Mouse (Mus musculus) regulatory T cell (primary cell): Measurements from ENCODE around the gene Sh3d21.
"Not testable (repeated sequence)": the region's sequence is repeated elsewhere in the genome, so short reads cannot be mapped to it uniquely, and the experiment has no call there.

Experiments
- in situ Hi-C: fragments of 300-600 bp; cut with MboI, MseI; formaldehyde crosslinking; loops from one replicate; pipeline ENCODE4 v1.15.1; 2025; ENCODE audit warnings: high pct_unique_total_duplicates

Sh3d21 gene

DNA sequence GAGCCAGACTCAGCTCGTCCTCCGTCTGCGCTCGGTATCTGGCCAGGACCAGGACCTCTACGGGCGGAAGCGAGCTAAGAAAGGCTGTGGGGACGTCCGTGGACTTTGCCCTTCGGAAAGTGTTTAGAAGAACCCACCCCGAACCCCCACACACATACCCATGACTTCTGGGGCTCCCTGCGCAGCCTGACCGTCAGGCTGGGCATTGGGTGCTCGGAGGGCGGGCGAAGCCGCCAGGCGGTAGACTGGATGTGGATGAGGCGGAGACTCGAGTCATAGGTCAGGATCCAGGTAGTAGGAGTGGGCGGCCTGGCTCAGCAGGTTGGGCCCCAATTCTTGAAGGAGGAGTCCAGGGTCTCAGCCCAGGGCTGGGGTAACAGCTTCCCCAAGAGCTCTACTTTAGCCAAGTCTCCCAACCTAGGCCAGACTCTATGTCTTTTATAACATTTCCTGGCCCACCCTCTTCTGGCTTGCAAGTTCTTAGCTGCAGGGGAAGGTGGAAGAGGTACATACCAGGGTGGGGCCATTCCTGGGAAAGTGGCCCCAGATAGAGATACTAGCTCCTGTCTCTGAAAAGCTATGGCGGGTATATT, at the start of gene Sh3d21:
Gene Sh3d21 (minus strand): TSS at position 425 of the 593 bp plus-strand sequence.
- in situ Hi-C loops: no loop called here

DNA sequence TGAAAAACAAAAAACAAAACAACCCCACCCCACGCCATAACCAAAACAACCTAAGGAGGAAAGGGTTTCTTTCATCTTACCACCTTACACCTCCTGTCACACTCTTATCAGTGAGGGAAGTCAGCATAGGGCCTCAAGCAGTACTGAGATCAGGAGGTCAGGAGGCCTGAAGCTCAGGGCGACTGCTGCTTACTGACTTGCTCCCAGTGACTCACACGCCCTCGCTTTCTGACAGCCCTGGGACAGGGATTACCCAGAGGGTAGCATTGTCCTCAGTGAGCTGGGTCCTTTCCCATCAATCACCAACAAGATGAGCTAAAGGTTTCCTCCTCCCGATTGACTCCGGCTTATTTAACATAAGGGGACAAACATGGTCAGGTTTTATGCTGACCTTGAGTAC, 43.8 kb upstream of the Sh3d21 start:
- in situ Hi-C loops: no loop called here

DNA sequence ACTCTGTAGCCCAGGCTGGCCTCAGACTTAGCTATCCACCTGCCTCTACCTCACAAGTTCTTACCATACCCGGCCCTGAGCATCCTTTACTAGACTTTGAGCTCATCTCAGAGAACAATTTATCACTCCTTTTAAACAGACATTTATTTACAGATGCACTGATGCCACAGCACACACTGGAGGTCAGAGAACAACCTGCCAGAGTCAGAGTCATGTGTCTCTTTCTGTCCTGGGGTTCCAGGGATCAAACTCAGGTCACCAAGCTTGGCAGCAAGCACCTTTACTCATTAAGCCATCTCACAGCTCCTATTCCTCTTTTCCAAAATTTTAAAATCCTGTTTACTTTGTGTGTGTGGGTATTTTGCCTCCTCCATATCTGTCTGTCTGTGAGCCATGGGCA, 42.1 kb upstream of the Sh3d21 start:
- in situ Hi-C loops: no loop called here

DNA sequence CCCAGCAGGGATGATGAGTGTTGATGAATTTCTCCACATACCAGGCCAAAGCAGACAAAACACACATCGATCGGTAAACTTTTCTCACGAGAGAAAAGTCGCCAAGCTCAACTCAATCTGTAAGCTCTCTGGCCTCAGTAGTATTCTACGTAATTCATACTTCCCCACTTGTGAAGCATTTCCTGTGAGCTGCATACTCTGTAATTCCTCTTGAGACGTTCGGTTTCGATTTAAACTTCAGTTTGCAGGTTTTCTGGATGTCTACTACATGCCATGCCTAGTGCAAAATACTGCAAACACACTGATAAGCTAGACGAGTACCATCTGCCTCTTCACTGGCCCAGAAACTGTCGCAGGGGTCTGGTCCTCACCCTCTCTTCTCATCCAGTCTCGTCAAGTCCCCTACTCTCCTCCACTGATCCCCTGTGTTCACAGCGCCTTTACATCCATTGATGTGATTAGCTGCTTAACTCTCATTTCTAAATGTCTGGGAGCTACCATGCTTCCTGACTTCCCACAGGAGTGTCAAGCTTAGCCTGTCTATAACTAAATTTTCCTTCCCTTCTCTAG, 41.5 kb upstream of the Sh3d21 start:
- in situ Hi-C loops: loop anchor here (5.0 kb wide), 1 partner anchor 48 kb away; no protein-coding TSS in a partner anchor

DNA sequence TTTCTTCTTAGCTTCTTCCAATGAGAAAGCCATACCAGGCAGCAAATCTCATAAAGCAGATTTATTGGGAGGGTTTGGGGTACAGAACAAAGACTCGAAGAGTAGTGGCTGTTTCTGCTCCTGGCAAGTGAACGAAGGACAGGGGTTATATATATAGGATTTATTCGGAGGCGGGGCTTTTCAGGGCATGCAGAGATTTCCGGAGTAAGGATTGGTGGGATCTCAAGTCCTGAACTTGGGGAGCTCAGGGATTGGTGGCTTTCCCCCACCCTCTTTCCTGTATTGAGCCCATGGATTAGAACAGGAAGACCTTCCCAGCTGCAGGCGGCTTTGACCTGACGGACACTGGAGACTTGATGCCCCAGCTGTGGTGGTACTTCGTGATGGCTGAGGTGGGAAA, 40.7 kb upstream of the Sh3d21 start:
- in situ Hi-C loops: loop anchor here (5.0 kb wide), 1 partner anchor 48 kb away; no protein-coding TSS in a partner anchor

DNA sequence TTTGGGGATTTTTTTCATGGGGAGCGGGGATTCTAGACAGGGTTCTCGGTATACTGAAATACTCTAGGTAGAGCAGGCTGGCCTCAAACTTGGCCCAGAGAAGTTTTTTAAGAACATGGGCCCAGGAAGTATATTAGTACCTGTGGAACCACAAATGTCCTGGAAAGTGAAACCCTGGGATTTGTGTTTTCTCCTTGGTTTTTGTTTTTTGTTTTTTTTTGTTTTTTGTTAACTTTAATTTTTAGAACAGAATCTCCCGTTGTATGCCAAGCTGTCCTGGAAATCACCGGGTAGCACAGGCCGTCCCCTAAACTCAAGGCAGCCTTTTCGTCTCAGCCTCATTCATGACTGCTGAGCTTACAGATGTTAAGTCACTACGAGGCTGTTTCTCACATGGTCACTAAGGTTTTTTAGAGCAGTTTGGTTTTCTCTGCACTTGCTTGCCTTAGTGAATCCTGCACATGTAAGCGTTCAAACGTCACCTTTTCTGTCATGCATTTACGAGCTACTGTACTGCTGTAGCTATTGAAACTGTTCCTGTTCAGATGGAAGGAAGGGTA, 40.1 kb upstream of the Sh3d21 start:
- in situ Hi-C loops: loop anchor here (5.0 kb wide), 1 partner anchor 49 kb away; no protein-coding TSS in a partner anchor

DNA sequence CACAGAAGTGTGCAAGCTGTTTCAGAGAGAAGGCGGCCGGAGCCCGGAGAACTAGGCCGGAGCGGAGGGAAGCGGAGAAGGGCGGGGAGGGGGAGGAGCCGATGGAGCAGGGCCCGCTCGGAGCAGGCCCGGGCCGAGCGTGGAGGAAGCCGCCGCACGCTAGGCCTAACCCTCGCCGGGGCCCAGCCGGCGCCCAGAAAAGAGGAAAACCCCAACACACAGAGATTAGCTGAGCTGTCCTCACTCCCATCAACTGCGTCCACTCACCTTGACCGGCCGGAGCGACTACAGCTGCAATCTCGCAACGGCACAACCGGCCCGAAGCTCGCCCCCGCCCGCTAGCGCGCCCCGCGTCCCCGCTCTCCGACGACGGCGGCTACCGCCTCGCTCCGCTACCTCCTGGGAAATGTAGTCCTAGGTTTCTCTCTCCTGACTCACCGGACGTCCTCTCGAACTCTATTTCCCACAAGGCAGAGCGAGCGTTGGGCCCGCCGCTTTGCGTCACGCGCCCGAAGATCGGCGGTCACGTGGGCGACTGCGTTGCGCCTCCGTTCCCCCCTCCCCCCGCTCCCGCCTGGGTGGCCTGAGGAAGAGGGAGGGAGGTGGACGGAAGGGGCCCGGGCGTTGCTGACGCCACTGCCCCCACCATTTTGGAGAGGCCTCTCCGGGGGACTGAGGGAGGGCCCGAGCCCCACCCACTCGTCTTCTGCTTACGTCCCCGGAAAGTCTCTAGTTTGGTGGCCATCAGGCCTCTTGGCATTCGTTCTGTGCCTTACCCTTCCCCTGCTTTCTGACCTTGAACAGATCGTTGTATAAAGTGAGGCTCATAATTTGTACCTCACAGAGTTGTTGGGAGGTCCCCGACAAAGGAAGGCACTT, 39.3 kb upstream of the Sh3d21 start, which contains the start of gene Thrap3:
Gene Thrap3 (minus strand): TSS at position 458 of the 879 bp plus-strand sequence.
- in situ Hi-C loops: loop anchor here (5.0 kb wide), 1 partner anchor 50 kb away; no protein-coding TSS in a partner anchor

DNA sequence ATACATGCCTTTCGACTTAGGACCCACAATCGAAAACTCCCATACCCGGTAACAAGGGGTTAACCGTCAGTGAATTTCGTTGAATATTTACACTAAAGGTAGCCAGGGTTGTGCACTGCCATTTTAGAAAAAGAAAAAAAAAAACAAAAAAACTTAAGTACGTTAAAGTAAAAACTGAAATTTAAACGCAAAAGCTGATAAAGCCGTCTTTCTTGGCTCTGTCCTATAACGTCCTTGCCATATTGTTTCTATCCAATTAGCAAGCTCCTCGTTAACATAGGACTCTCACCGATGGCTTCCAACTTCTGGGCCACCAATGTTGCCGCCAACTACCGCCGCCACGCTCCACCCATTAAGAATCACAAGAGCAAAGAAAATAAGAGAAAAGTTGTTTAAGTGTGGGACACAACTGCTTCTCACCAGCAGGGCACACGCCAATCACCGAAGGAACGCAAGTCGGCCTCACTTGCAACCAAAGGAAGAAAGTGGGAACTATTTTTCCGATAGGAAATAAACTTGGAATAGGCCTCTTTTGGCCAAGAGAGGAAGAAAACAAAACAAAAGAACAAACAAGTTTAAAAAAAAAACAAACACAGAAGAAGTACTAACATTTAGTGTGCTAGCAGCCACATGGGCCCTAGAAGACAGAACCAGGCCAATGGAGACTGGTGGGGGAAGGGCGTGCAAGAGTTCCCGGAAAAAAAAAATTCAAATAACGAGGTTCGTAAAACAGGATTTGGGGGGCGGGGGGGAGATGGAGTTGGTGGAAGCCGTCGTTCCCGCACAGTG, 38.4 kb upstream of the Sh3d21 start:
- in situ Hi-C loops: loop anchor here (5.0 kb wide), 1 partner anchor 51 kb away; no protein-coding TSS in a partner anchor

DNA sequence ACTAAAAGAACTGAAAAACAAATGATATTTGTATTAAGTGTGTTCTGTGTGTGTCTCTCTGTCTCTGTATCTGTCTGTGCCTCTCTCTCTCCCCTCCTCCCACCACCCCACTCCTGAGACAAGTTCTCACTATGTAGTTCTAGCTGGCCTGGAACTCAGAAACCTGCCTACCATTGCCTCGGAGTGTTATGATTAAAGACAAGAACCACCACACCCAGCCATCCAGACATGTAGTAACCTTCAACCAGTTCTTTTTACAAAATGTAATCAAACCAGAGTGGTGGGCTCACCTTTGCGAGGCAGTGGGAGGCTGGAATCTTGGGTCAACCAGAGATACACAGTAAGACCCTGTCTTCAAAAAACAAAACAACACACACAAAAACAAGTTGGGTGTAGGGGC, 37.4 kb upstream of the Sh3d21 start:
- in situ Hi-C loops: loop anchor here (5.0 kb wide), 1 partner anchor 52 kb away; no protein-coding TSS in a partner anchor

DNA sequence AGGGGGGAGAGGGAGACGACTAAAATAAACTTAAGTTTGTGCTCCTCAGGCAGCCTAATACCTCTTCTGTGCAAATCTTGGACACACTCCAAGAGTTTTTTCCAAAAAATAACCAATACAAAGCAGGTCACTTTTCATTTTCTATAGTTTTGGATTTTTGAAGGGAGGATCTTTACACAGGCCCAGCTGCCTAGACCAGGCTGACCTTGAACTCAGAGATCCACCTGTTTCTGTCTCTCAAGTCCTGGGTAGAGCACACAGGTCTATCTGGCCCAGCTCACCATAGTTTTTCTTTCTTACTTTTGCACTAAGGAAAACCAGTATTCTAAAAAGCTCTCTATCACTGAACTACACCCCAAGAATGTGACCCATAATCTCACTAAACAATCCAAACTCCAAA, 36.7 kb upstream of the Sh3d21 start:
- in situ Hi-C loops: loop anchor here (5.0 kb wide), 1 partner anchor 52 kb away; no protein-coding TSS in a partner anchor

DNA sequence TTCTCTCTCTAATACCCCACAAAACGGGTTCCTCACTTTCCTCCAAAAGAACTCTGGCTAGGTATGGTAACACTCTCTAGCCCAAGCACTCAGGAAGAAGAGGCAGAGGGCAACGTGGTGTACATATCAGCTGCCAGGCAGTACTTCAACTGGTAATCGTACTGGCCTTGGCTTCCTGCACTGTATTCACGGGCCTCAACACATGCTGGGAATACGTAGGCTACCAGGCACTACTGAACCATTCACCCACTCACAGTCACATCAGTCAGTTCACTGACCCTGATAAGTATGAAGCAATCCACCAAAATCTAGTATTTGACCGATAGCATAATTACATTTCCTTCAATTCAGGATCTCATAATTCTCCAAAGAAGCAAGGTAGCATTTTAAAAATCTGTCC, 36.3 kb upstream of the Sh3d21 start:
- in situ Hi-C loops: no loop called here

DNA sequence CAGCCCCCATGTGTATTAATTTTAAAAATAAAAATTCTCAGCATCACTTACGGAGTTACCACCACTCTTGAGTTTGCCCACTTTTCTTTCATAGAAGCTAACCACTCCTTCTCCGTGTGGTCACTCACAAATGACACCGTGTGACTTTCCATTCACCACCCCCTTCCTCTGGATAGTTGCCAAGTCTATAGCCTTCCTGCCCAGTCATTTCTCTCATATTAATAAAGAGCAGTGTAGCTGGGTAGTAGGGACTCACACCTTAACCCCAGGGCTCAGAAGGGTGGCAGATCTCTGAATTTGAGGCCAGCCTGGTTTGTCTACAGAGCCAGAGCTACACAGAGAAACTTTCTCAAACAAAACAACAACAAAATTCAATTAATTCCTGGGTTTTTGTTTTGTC, 34.2 kb upstream of the Sh3d21 start:
- in situ Hi-C loops: no loop called here

DNA sequence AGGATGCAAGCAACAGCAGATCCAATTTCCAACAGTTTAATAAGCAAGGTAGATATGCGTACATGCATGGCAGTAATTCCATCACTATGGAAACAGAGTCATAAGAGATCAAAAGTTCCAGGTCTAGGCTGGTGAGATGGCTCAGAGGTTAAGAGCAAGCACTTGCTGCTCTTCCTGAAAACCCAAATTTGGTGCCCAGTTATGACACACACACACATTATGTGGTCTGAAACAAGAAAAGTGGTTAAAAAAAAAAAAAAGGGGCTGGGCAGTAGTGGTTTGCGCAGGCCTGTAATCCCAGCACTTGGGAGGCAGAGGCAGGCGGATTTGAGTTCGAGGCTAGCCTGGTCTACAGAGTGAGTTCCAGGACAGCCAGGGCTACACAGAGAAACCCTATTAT, 31.6 kb upstream of the Sh3d21 start:
- in situ Hi-C loops: no loop called here

DNA sequence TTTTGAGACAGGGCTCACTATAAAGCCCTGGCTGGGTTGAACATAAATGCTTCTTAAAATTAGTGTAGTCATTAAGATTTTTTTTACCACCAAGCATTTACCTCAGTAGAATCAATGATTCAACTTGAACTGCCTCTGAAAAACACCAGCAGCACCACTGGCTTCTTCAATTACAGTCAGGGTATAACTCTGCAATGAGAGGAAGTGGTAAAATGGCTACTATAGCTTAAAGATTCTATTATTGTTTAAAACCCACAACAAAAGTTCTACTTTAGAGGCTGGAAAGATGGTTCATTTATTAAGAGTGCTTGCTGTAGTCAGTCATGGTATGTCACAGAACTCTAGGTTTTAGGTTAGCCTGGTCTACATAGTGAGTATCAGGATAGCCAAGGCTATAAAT, 30.9 kb upstream of the Sh3d21 start:
- in situ Hi-C loops: no loop called here

DNA sequence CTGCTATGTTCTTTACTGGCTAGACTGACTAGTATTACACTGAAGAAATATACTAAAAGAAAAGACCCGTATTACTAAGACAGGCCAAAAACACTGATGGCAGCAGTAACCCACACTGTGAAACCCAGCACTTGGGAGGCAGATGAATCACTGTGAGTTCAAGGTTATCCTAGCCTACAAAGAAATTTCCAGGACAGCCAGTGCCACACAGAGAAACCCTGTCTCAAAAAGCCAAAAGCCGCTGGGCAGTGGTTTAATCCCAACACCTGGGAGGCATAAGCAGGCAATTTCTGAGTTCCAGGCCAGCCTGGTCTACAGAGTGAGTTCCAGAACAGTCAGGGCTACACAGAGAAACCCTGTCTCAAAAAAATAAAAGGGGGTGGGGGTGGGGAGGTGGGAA, 27.3 kb upstream of the Sh3d21 start:
- in situ Hi-C loops: no loop called here

DNA sequence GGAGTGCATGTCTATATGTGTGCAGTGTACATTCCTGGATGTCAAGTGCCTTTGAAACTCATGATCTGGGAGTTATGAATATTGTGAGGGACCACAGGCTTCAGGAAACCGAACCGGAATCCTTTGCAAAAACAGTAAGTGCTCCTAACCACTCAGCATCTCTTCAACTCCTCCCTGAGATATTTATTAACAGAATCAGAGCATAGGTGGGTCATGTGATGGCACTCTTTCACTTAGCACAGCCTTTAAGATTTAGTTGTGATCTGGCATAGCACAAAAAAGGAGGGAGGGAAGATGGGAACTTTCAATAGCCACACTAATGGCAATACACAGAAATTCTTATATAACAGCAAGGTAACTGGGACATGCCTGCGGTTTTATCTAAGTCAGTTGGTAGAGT, 23.8 kb upstream of the Sh3d21 start:
- in situ Hi-C loops: no loop called here

DNA sequence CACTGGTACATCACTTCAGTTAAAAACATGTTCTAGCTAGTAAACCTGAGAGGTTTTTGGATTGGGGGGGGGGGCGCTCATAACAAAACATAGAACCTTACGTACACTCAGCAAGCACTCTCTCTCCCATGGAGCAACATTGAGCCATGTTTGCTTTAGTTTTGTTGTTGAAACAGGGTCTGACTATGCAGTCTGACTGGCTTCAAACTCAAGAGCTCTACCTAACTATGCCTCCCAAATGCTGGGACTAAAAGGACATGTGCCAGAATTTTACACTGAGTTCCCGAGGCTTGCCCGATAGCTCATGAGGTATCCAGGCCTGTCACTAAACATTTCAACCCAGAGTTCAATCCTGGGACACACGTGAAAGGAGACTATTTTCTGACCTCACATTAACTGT, 19.7 kb upstream of the Sh3d21 start:
- in situ Hi-C loops: no loop called here

DNA sequence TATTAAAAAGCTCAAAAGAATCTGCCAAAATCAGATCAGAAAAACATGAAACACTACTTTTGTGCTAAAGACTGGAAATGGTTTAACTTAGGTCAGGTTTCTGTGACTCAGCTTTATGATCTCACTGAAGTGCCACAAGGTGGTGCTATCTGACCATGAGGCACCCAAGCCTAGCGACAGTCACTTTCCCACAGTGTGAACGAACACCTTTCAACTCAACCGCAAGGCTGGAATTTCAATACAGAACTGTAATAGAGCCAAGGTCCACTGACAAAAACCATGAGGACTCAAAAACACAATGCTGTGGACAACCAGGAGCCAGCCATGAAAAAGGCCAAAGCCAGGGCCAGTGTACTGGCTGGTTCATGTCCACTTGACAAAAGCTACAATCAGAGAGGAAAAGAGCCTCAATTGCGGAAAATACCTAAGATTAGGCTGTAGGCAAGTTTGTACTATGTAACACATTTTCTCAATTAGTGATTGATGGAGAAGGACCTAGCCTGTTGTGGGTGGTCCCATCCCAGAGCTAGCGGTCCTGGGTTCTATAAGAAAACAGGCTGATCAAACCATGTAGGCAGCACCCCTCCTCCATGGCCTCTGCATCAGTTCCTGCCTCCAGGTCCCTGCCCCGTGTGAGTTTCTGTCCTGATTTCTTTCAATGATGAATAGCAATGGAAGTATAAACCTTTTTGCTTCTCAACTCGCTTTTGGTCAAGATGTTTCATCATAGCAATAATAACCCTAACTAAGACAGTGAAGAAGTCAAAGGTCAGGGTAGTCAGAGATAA, 18.1 kb upstream of the Sh3d21 start:
- in situ Hi-C loops: no loop called here

DNA sequence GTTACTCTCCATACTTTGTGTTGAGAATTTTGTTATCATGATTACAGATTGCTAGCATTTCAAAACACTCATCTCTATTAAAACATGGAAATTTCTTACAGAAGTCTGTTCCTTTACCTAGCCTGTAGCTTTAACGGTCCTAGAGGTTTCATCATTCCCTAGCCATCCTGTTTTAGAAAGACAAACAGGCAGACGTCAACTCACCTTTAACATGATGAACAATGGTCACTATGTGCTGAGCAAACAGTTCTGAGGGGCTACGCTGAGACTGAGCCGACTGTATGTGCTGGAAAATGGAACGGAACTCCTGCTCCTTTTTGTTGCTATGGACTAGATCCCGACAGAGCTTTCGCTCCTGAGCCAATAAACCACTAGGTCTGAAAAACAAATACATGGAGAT, 12.7 kb upstream of the Sh3d21 start:
- in situ Hi-C loops: not testable (repeated sequence)

DNA sequence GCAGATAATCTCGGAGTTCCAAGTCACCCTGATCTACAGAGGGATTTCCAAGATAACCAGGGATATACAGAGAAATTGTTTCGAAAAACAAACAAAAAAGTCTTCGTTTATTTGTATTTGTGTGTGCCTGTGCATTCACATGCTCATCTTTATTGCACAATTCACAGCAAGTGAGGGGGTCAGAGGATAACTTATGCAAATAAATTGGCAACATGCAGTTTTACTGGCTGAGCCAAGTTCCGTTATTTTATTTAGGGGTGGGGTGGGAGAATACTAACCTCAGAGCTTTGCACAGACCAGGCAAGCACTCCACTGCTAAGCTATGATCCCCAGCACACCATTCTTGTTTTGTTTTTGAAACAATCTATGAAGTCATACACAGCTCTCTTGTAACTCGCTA, 10.5 kb upstream of the Sh3d21 start:
- in situ Hi-C loops: no loop called here
